Mouse (Mus musculus): ENCODE data around the gene Shisa8.

- TF ChIP-seq GATA1 (IDR thresholded peaks at IDR 0.05; ENCODE audit: low read length), result no peak
- TF ChIP-seq TAL1 (IDR thresholded peaks at IDR 0.05; ENCODE audit: low read length), result no peak
These were observed 56.3 kb downstream of the Shisa8 start for GRCm38 (mm10) chr15:82156298-82156697.

Measured in erythroblast, embryonic 14.5 days (primary cell).